Mouse (Mus musculus) MEL (cell line): ENCODE results near the gene Gtf3a. TPM values are rescaled to one million over a fixed set of nuclear protein-coding genes. Genes with fewer than 3 reads are reported as not detected.

Source experiments
- DNase-seq: peaks from one replicate; pipeline ENCODE4 v3.0.0; 2011; ENCODE audit warnings: low read depth, low spot score
- H3K27ac ChIP-seq: 2 replicates; pipeline ENCODE4 v1.5.1; 2012; ENCODE audit warnings: low read depth, mild to moderate bottlenecking, control low read depth, low read length, moderate library complexity; ENCODE audit not compliant: control insufficient read depth
- H3K27me3 ChIP-seq, 2 experiments: fragments of 150-350 bp in 1 of 2; sonication (generic) in 1 of 2; 2 replicates each; pipeline ENCODE4 v1.6.1; 2012; ENCODE audit warnings: low read length in 2 of 2, mild to moderate bottlenecking in 2 of 2, improper control_type of control experiment in 1 of 2, moderate library complexity in 1 of 2; ENCODE audit not compliant: insufficient read depth in 2 of 2, control insufficient read depth in 1 of 2
- H3K36me3 ChIP-seq, 2 experiments: 2 replicates each; pipeline ENCODE4 v1.6.1; 2012 to 2014; ENCODE audit warnings: low read length in 2 of 2, improper control_type of control experiment in 1 of 2, inconsistent platforms in 1 of 2, mild to moderate bottlenecking in 1 of 2; ENCODE audit not compliant: insufficient read depth in 2 of 2, control insufficient read depth in 1 of 2
- H3K4me1 ChIP-seq, 2 experiments: fragments of 150-350 bp in 1 of 2; sonication (generic) in 1 of 2; 2 replicates each; pipeline ENCODE4 v1.6.1; 2012; ENCODE audit warnings: low read length in 2 of 2, improper control_type of control experiment in 1 of 2, mild to moderate bottlenecking in 1 of 2; ENCODE audit not compliant: insufficient read depth in 2 of 2, control insufficient read depth in 1 of 2
- H3K4me3 ChIP-seq, 2 experiments: fragments of 150-350 bp in 1 of 2; sonication (generic) in 1 of 2; 2 replicates each; pipeline ENCODE4 v1.5.1; 2012; ENCODE audit warnings: low read depth in 2 of 2, low read length in 2 of 2, mild to moderate bottlenecking in 2 of 2, moderate library complexity in 2 of 2, control low read depth in 1 of 2, improper control_type of control experiment in 1 of 2; ENCODE audit not compliant: control insufficient read depth in 1 of 2, insufficient read depth in 1 of 2
- H3K79me2 ChIP-seq: 2 replicates; pipeline ENCODE4 v1.6.1; 2012; ENCODE audit warnings: mild to moderate bottlenecking, low read length, moderate library complexity; ENCODE audit not compliant: control insufficient read depth, poor library complexity, insufficient read depth
- H3K9ac ChIP-seq: 2 replicates; pipeline ENCODE4 v1.6.1; 2012; ENCODE audit warnings: low read depth, mild to moderate bottlenecking, control low read depth, low read length, moderate library complexity; ENCODE audit not compliant: control insufficient read depth, poor library complexity, severe bottlenecking
- H3K9me3 ChIP-seq: fragments of 150-350 bp; sonication (generic); replicated peaks from 2 replicates; pipeline ENCODE4 v1.6.1; 2012; ENCODE audit warnings: mild to moderate bottlenecking, low read length, improper control_type of control experiment, moderate library complexity; ENCODE audit not compliant: insufficient read depth
- CTCF ChIP-seq, 3 experiments: IDR thresholded peaks in 2 of 3; conservative IDR thresholded peaks in 1 of 3; 2 replicates each; pipeline ENCODE4 v1.5.1; 2011 to 2012; ENCODE audit warnings: low read length in 3 of 3, low read depth in 2 of 3, mild to moderate bottlenecking in 2 of 3, improper control_type of control experiment in 1 of 3, inconsistent platforms in 1 of 3, mixed read lengths in 1 of 3, moderate library complexity in 1 of 3; ENCODE audit not compliant: control insufficient read depth in 1 of 3, insufficient read depth in 1 of 3, poor library complexity in 1 of 3, severe bottlenecking in 1 of 3
- ELF1 ChIP-seq: IDR thresholded peaks from 2 replicates; pipeline ENCODE4 v1.6.1; 2014; ENCODE audit warnings: low read depth, mild to moderate bottlenecking, inconsistent platforms, low read length, improper control_type of control experiment, moderate library complexity
- EP300 ChIP-seq, 2 experiments: IDR thresholded peaks; 2 replicates each; pipeline ENCODE4 v1.6.1; 2011; ENCODE audit warnings: improper control_type of control experiment in 2 of 2, low read length in 2 of 2, low read depth in 1 of 2, mild to moderate bottlenecking in 1 of 2
- ETS1 ChIP-seq: IDR thresholded peaks from 2 replicates; pipeline ENCODE4 v1.6.1; 2012; ENCODE audit warnings: low read depth, mild to moderate bottlenecking, inconsistent platforms, low read length, improper control_type of control experiment, moderate library complexity
- MYB ChIP-seq: IDR thresholded peaks from 2 replicates; pipeline ENCODE4 v1.6.1; 2011; ENCODE audit warnings: mild to moderate bottlenecking, low read depth, low read length, improper control_type of control experiment
- MYC ChIP-seq: IDR thresholded peaks from 2 replicates; pipeline ENCODE4 v1.6.1; 2011; ENCODE audit warnings: low read depth, mild to moderate bottlenecking, low read length, improper control_type of control experiment, moderate library complexity
- NELFE ChIP-seq: IDR thresholded peaks from 2 replicates; pipeline ENCODE4 v1.6.1; 2011; ENCODE audit warnings: low read depth, low read length, improper control_type of control experiment
- NRF1 ChIP-seq: IDR thresholded peaks from 2 replicates; pipeline ENCODE4 v1.6.1; 2014; ENCODE audit warnings: low read depth, mild to moderate bottlenecking, inconsistent platforms, low read length, improper control_type of control experiment, moderate library complexity; ENCODE audit not compliant: poor library complexity, insufficient read depth, severe bottlenecking
- POLR2A ChIP-seq, 2 experiments: IDR thresholded peaks; 2 replicates each; pipeline ENCODE4 v1.6.1; 2011 to 2012; ENCODE audit warnings: low read length in 2 of 2, mild to moderate bottlenecking in 2 of 2, control low read depth in 1 of 2, improper control_type of control experiment in 1 of 2, low read depth in 1 of 2, moderate library complexity in 1 of 2; ENCODE audit not compliant: control insufficient read depth in 1 of 2, insufficient read depth in 1 of 2, poor library complexity in 1 of 2
- POLR2AphosphoS2 ChIP-seq: IDR thresholded peaks from 2 replicates; pipeline ENCODE4 v1.6.1; 2011; ENCODE audit warnings: low read length, improper control_type of control experiment
- POLR2AphosphoS5 ChIP-seq: IDR thresholded peaks from 2 replicates; pipeline ENCODE4 v1.6.1; 2012; ENCODE audit warnings: low read depth, borderline replicate concordance, mild to moderate bottlenecking, inconsistent platforms, low read length, moderate library complexity, mixed read lengths
- RAD21 ChIP-seq: IDR thresholded peaks from 2 replicates; pipeline ENCODE4 v1.6.1; 2011; ENCODE audit warnings: mild to moderate bottlenecking, low read depth, low read length, improper control_type of control experiment
- SIN3A ChIP-seq: IDR thresholded peaks from 2 replicates; pipeline ENCODE4 v1.6.1; 2012; ENCODE audit warnings: low read length, improper control_type of control experiment, inconsistent platforms
- TBP ChIP-seq: IDR thresholded peaks from 2 replicates; pipeline ENCODE4 v1.8.0; 2011; ENCODE audit warnings: low read depth, low read length, improper control_type of control experiment
- TCF12 ChIP-seq: IDR thresholded peaks from 2 replicates; pipeline ENCODE4 v1.6.1; 2014; ENCODE audit warnings: low read depth, mild to moderate bottlenecking, inconsistent platforms, low read length, improper control_type of control experiment, moderate library complexity
- UBTF ChIP-seq: IDR thresholded peaks from 2 replicates; pipeline ENCODE4 v1.6.1; 2012; ENCODE audit warnings: low read depth, mild to moderate bottlenecking, inconsistent platforms, low read length, improper control_type of control experiment, moderate library complexity, borderline replicate concordance; ENCODE audit not compliant: insufficient read depth
- USF1 ChIP-seq: IDR thresholded peaks from 2 replicates; pipeline ENCODE4 v1.6.1; 2014; ENCODE audit warnings: low read depth, mild to moderate bottlenecking, inconsistent platforms, low read length, improper control_type of control experiment, moderate library complexity
- USF2 ChIP-seq, 2 experiments: IDR thresholded peaks; 2 replicates each; pipeline ENCODE4 v1.6.1; 2011 to 2012; ENCODE audit warnings: improper control_type of control experiment in 2 of 2, low read length in 2 of 2, borderline replicate concordance in 1 of 2, inconsistent platforms in 1 of 2, low read depth in 1 of 2, mild to moderate bottlenecking in 1 of 2; ENCODE audit not compliant: insufficient read depth in 1 of 2
- ZC3H11A ChIP-seq: IDR thresholded peaks from 2 replicates; pipeline ENCODE4 v1.6.1; 2012; ENCODE audit warnings: low read depth, mild to moderate bottlenecking, inconsistent platforms, low read length, improper control_type of control experiment
- ZMIZ1 ChIP-seq: IDR thresholded peaks from 2 replicates; pipeline ENCODE4 v1.6.1; 2012; ENCODE audit warnings: low read depth, mild to moderate bottlenecking, inconsistent platforms, low read length, improper control_type of control experiment, moderate library complexity
- ZNF384 ChIP-seq: IDR thresholded peaks from 2 replicates; pipeline ENCODE4 v1.6.1; 2012; ENCODE audit warnings: low read depth, mild to moderate bottlenecking, inconsistent platforms, low read length, improper control_type of control experiment
- polyA plus RNA-seq, 2 experiments: library from polyadenylated mRNA; stranded (reverse) in 1 of 2; unstranded in 1 of 2; fragments of >175 nt in 1 of 2; fragments of >200 nt in 1 of 2; gene quantifications; 2 replicates each; pipeline versions ENCODE4 v1.2.1 to v1.2.4; 2012; ENCODE audit warnings: low replicate concordance in 2 of 2, low read depth in 1 of 2; ENCODE audit not compliant: insufficient read length in 2 of 2, insufficient read depth in 1 of 2, missing spikeins in 1 of 2
- total RNA-seq: library from RNA; depleted of rRNA; stranded (reverse); fragments of 300-350 nt; gene quantifications from 2 replicates; pipeline ENCODE4 v1.2.3, GENCODE M21; 2012

Gtf3a gene
- total and polyA plus RNA-seq, 3 experiments = 173 to 204 TPM; not detected in 1

GRCm38 (mm10) chr5:146955651-146956050 is 7.2 kb downstream of the Gtf3a start:
- Histone ChIP-seq H3K27ac (no peak overlapping the region), H3K36me3 (peaks cover 0 to 25% of the 10 kb centered on the region in 2 experiments; a peak in 2 of 4 replicates), H3K79me2 (no peaks in the 10 kb centered on the region; the same call in 1 of the 2 replicates), H3K4me1 (0 out of 4 replicates have a peak, but pooled peaks cover 0 to under 1% of the 10 kb centered on the region in 2 experiments), H3K27me3 (no peaks in the 10 kb centered on the region), H3K9ac (no peak overlapping the region)
- no peak for DNase-seq
- TF ChIP-seq USF1 (no peak), ZMIZ1 (peak; percentile 65; the same call in 1 of the 2 replicates), TBP (no peak), POLR2AphosphoS5 (peak; percentile 73; the same call in 1 of the 2 replicates)
- TF ChIP-seq, all 39 proteins: peak for 2
- H3K9me3 ChIP-seq = no peaks in the 10 kb centered on the region
- no peak overlapping the region for H3K4me3 ChIP-seq

- no peaks in the 10 kb centered on the region for H3K4me1 ChIP-seq
- no peaks in the 10 kb centered on the region; the same call in 1 of the 2 replicates for H3K79me2 ChIP-seq
- no peak for DNase-seq
- no peak overlapping the region for H3K4me3 ChIP-seq
- H3K27me3 ChIP-seq = no peaks in the 10 kb centered on the region
- no peak overlapping the region for H3K9ac ChIP-seq
- no peaks in the 10 kb centered on the region for H3K9me3 ChIP-seq
- TF ChIP-seq POLR2AphosphoS2 = 0 out of 2 replicates have a peak, but pooled peaks have one; percentile 24
- no peak for TF ChIP-seq USF2 (IDR thresholded peaks at IDR 0.05; ENCODE audit: borderline replicate concordance in 1 of 2, insufficient read depth in 1 of 2, low read depth in 1 of 2, low read length in 2 of 2)
- H3K27ac ChIP-seq = no peak overlapping the region
- H3K36me3 ChIP-seq = peaks cover 0 to 22% of the 10 kb centered on the region in 2 experiments; a peak in 2 of 4 replicates
Observed at GRCm38 (mm10) chr5:146956678-146957077, 8.2 kb downstream of the Gtf3a start.

GRCm38 (mm10) chr5:146963118-146963936 is 14.9 kb downstream of the Gtf3a start, which contains the start of gene Mtif3:
Mtif3 (minus strand) TSS chr5:146963800.
- Histone ChIP-seq H3K9ac (peak within 1 kb of the TSS; percentile 83), H3K27me3 (peaks cover 0 to 4% of the 10 kb centered on the region in 2 experiments; a peak in 1 of 4 replicates), H3K27ac (0 out of 2 replicates have a peak within 1 kb of the TSS, but pooled peaks have one; percentile 14), H3K4me3 (peak within 1 kb of the TSS; percentile 90 to 93), H3K36me3 (peaks cover 3% of the 10 kb centered on the region in 2 experiments; a peak in 2 of 4 replicates), H3K9me3 (no peaks in the 10 kb centered on the region), H3K79me2 (peaks cover 8% of the 10 kb centered on the region), H3K4me1 (peaks cover 0 to 8% of the 10 kb centered on the region in 2 experiments; a peak in 1 of 4 replicates)
- DNase-seq = peak; percentile 97
- TF ChIP-seq ZC3H11A = no peak
- TF ChIP-seq POLR2A (IDR thresholded peaks at IDR 0.05; ENCODE audit: control insufficient read depth in 1 of 2, insufficient read depth in 1 of 2, low read depth in 1 of 2, low read length in 2 of 2, poor library complexity in 1 of 2) = peak; percentile 67 to 87; a peak in 3 of 4 replicates
- no peak for TF ChIP-seq UBTF
- TF ChIP-seq TBP = peak; percentile 71
- TF ChIP-seq TCF12 = peak; percentile 39
- TF ChIP-seq MYC = peak; percentile 78; the same call in 1 of the 2 replicates
- TF ChIP-seq CTCF (IDR thresholded peaks at IDR 0.05 in 2 of 3, conservative IDR thresholded peaks at IDR 0.05 in 1 of 3; ENCODE audit: control insufficient read depth in 1 of 3, insufficient read depth in 1 of 3, low read depth in 2 of 3, low read length in 3 of 3, poor library complexity in 1 of 3, severe bottlenecking in 1 of 3) = no peak
- peak; percentile 86 for TF ChIP-seq NELFE
- TF ChIP-seq RAD21 = no peak
- TF ChIP-seq MYB = no peak
- peak; percentile 98 for TF ChIP-seq SIN3A
- peak; percentile 97 for TF ChIP-seq ELF1
- TF ChIP-seq EP300 (IDR thresholded peaks at IDR 0.05; ENCODE audit: low read depth in 1 of 2, low read length in 2 of 2) = peak in 1 of 2 experiments; percentile 20; a peak in 1 of 4 replicates
- TF ChIP-seq ETS1 = no peak
- TF ChIP-seq USF1 = no peak
- no peak; the same call in 1 of the 2 replicates for TF ChIP-seq ZNF384
- TF ChIP-seq USF2 (IDR thresholded peaks at IDR 0.05; ENCODE audit: borderline replicate concordance in 1 of 2, insufficient read depth in 1 of 2, low read depth in 1 of 2, low read length in 2 of 2) = no peak
- TF ChIP-seq NRF1 = peak; percentile 60
